Mouse (Mus musculus) layer of hippocampus, adult 2 months (tissue): ENCODE data around the gene Tppp2. TPM values are rescaled to one million over a fixed set of nuclear protein-coding genes. Genes with fewer than 3 reads are reported as not detected.

Experiments
- DNase-seq, 2 experiments: peaks; one replicate each; pipeline ENCODE4 v3.0.0; 2022; ENCODE audit warnings: low spot score in 2 of 2
- H3K27ac ChIP-seq: fragments of 200-600 bp; 2 replicates; pipeline ENCODE4 v1.8.1; 2022
- H3K4me3 ChIP-seq: fragments of 200-600 bp; 2 replicates; pipeline ENCODE4 v1.8.1; 2022; ENCODE audit warnings: mild to moderate bottlenecking
- CTCF ChIP-seq: fragments of 200-600 bp; conservative IDR thresholded peaks from 2 replicates; pipeline ENCODE4 v1.8.1; 2022; ENCODE audit warnings: antibody characterized with exemption, mild to moderate bottlenecking, moderate library complexity
- long read RNA-seq, 2 experiments: library from polyadenylated mRNA; stranded (forward); transcript quantifications; one replicate each; pipeline ENCODE4 v2.0.0; 2021; ENCODE audit warnings: borderline mapping rate in 2 of 2
- total RNA-seq, 2 experiments: library from RNA; stranded (reverse); gene quantifications; 2 replicates each; pipeline ENCODE4 v1.2.3; 2021

Gene Tppp2
- total RNA-seq: not detected
- long read RNA-seq, experiment 1: 0 reads
- long read RNA-seq, experiment 2: 0 reads

GRCm38 (mm10) chr14:51918125-51918524 lies at the start of gene Tppp2:
Tppp2 (plus strand) TSS chr14:51918425.
- Histone ChIP-seq H3K27ac (no peak within 1 kb of the TSS), H3K4me3 (no peak within 1 kb of the TSS)
- no peak for DNase-seq
- TF ChIP-seq CTCF: no peak

GRCm38 (mm10) chr14:51870756-51871155 lies 47.5 kb upstream of the Tppp2 start:
- H3K27ac ChIP-seq: no peak overlapping the region
- no peak overlapping the region for H3K4me3 ChIP-seq
- DNase-seq: no peak
- no peak for TF ChIP-seq CTCF

GRCm38 (mm10) chr14:51871741-51872140 lies 46.5 kb upstream of the Tppp2 start:
- DNase-seq: no peak
- Histone ChIP-seq H3K4me3 (no peak overlapping the region), H3K27ac (no peak overlapping the region)
- TF ChIP-seq CTCF: no peak

GRCm38 (mm10) chr14:51877517-51877916 lies 40.7 kb upstream of the Tppp2 start:
- no peak for TF ChIP-seq CTCF

GRCm38 (mm10) chr14:51883527-51884030 lies 34.6 kb upstream of the Tppp2 start:
- Histone ChIP-seq H3K27ac (0 out of 2 replicates have a peak overlapping the region, but pooled peaks have one; percentile 59), H3K4me3 (peak overlapping the region; percentile 69)
- TF ChIP-seq CTCF: peak; percentile 81
- peak; percentile 52 to 55 for DNase-seq

More at GRCm38 (mm10) chr14:51877517-51877916, 40.7 kb upstream of the Tppp2 start:
- Histone ChIP-seq H3K4me3 (no peak overlapping the region), H3K27ac (no peak overlapping the region)
- no peak for DNase-seq

GRCm38 (mm10) chr14:51884031-51884544 lies 34.1 kb upstream of the Tppp2 start:
- Histone ChIP-seq H3K27ac (peak overlapping the region; percentile 59; the same call in 1 of the 2 replicates), H3K4me3 (peak overlapping the region; percentile 69)
- no peak for TF ChIP-seq CTCF
- no peak for DNase-seq

- TF ChIP-seq CTCF: peak; percentile 44
- H3K4me3 ChIP-seq: peak within 1 kb of the TSS; percentile 69
- H3K27ac ChIP-seq: peak within 1 kb of the TSS; percentile 79
- peak; percentile 89 to 95 for DNase-seq
Measured at GRCm38 (mm10) chr14:51884598-51885331, 33.5 kb upstream of the Tppp2 start, which contains the start of gene Mettl17. Mettl17 (plus strand) TSS chr14:51884842.

- no peak for TF ChIP-seq CTCF
- no peak overlapping the region for H3K27ac ChIP-seq
- DNase-seq: no peak
- peak overlapping the region; percentile 69 for H3K4me3 ChIP-seq
Measured at GRCm38 (mm10) chr14:51886051-51886450, 32.2 kb upstream of the Tppp2 start.

GRCm38 (mm10) chr14:51889833-51890232 lies 28.4 kb upstream of the Tppp2 start:
- no peak for TF ChIP-seq CTCF
- no peak overlapping the region for H3K4me3 ChIP-seq
- DNase-seq: no peak
- H3K27ac ChIP-seq: no peak overlapping the region

- DNase-seq: no peak
- TF ChIP-seq CTCF: no peak
- Histone ChIP-seq H3K4me3 (no peak within 1 kb of the TSS), H3K27ac (no peak within 1 kb of the TSS)
Measured at GRCm38 (mm10) chr14:51892191-51892939, 25.9 kb upstream of the Tppp2 start, which contains the start of gene Slc39a2. Slc39a2 (plus strand) TSS chr14:51892889.

GRCm38 (mm10) chr14:51893094-51893794 lies 25.0 kb upstream of the Tppp2 start:
- Histone ChIP-seq H3K4me3 (no peak overlapping the region), H3K27ac (no peak overlapping the region)
- DNase-seq: no peak
- no peak for TF ChIP-seq CTCF

GRCm38 (mm10) chr14:51893809-51894208 lies 24.4 kb upstream of the Tppp2 start:
- TF ChIP-seq CTCF: no peak
- Histone ChIP-seq H3K4me3 (no peak overlapping the region), H3K27ac (no peak overlapping the region)
- DNase-seq: no peak
